Mouse (Mus musculus) liver, postnatal 0 days (tissue): ENCODE measurements at regions not wholly inside any gene's neighbourhood (a gene's known extent, or its start where the extent isn't known, plus 50 kb on each side); places are given as distances from the start of the nearest gene placed in this dataset.

Experiments used
- CTCF ChIP-seq: sonication (generic); IDR thresholded peaks from 2 replicates; pipeline ENCODE4 v1.5.1; 2016; ENCODE audit warnings: antibody characterized with exemption, low read depth
- EP300 ChIP-seq: IDR thresholded peaks from 2 replicates; pipeline ENCODE4 v1.6.1; 2016; ENCODE audit warnings: antibody characterized with exemption, low read depth, mild to moderate bottlenecking

DNA sequence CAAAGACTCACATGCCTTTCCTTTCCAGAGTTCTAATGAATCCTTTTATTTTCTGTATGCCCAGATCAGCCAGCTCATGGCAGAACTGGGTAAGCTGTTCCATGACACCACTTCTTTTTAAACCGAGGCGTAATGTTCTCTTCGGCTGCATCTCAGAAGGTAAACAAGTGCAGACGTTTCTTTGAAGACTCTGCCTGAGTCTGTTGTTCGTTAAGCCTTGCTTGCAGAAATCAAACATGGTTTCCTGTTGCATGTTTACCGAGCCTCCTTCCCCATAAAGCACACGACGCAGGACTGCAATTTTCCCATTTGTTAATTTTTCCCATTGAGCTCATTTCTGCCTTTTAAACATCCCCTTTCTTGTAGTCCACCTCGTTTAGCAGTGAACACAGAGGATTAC, 106.6 kb upstream of the Arglu1 start:
- TF ChIP-seq CTCF (no peak), EP300 (no peak)
